Comparison of ENCODE assay signal across 13 mouse cellular contexts in genomic region chr16:38350361-38350855, GRCm38 (mm10). TPM values are rescaled to one million over a fixed set of nuclear protein-coding genes. Genes with fewer than 3 reads are reported as not detected.
A peak's percentile ranks its signal among the peaks of the same experiment; 100 is the strongest.
DNase-seq lines count a peak whose midpoint lies in the region; ATAC-seq and TF ChIP-seq lines count a peak whose summit lies in the region.
"Had no signal": no experiment of that assay in that cellular context is flagged by ENCODE, and none has a peak within 500 bp of the region (broad histone marks: within the 10 kb centered on the region; RNA-seq: fewer than 3 reads in every experiment).

No protein-coding gene starts in this region.

- TF ChIP-seq CTCF in liver, postnatal 0 days (IDR thresholded peaks at IDR 0.05; ENCODE audit: low read depth), result no peak

- H3K4me2 ChIP-seq in liver, postnatal 0 days (ENCODE audit: low read depth, low read length), result peak overlapping the region; percentile 44
- H3K4me2 ChIP-seq in stomach, embryonic 14.5 days (replicated peaks; ENCODE audit: low read depth, low read length), result no peak overlapping the region
- H3K4me2 ChIP-seq: hindbrain, embryonic 12.5 days had no signal

- ATAC-seq in erythroid progenitor cell, adult 5-6 weeks (replicated peaks; ENCODE audit: low FRiP score, poor library complexity, severe bottlenecking), result peak; percentile 61
- ATAC-seq in liver, postnatal 0 days, result no peak
- peak; percentile 43; the same call in 1 of the 2 replicates for ATAC-seq in stomach, embryonic 14.5 days (ENCODE audit: insufficient number of reproducible peaks, insufficient read depth, low FRiP score, low read depth)

- TF ChIP-seq EP300 in liver, postnatal 0 days (IDR thresholded peaks at IDR 0.05; ENCODE audit: low read depth), result peak; percentile 80; the same call in 1 of the 2 replicates

- 0 out of 2 replicates have a peak overlapping the region, but pooled peaks have one; percentile 2 for H3K9ac ChIP-seq in liver, postnatal 0 days (replicated peaks)
- H3K9ac ChIP-seq in stomach, embryonic 14.5 days (replicated peaks; ENCODE audit: low read depth, low read length), result no peak overlapping the region
- H3K9ac ChIP-seq: hindbrain, embryonic 12.5 days had no signal

- H3K27ac ChIP-seq in liver, postnatal 0 days (ENCODE audit: low read depth), result no peak overlapping the region
- no peak overlapping the region for H3K27ac ChIP-seq in stomach, embryonic 14.5 days (ENCODE audit: low read length)
- H3K27ac ChIP-seq: hindbrain, embryonic 12.5 days had no signal

- no peaks in the 10 kb centered on the region for H3K9me3 ChIP-seq in liver, postnatal 0 days (ENCODE audit: low read length)
- no peaks in the 10 kb centered on the region for H3K9me3 ChIP-seq in stomach, embryonic 14.5 days (ENCODE audit: control insufficient read depth, low read depth, low read length)
- H3K9me3 ChIP-seq: hindbrain, embryonic 12.5 days had no signal

- peaks cover 14% of the 10 kb centered on the region for H3K4me1 ChIP-seq in liver, postnatal 0 days (ENCODE audit: insufficient read depth)
- peaks cover 6% of the 10 kb centered on the region for H3K4me1 ChIP-seq in stomach, embryonic 14.5 days (ENCODE audit: control insufficient read depth, insufficient read depth, low read length)

- H3K36me3 ChIP-seq in liver, postnatal 0 days (replicated peaks; ENCODE audit: insufficient read depth, low read length), result peaks cover 37% of the 10 kb centered on the region
- H3K36me3 ChIP-seq in stomach, embryonic 14.5 days (ENCODE audit: control insufficient read depth, insufficient read depth, low read length), result peaks cover 15% of the 10 kb centered on the region

- intact Hi-C loops in heart, postnatal 10 days (cut with DNase I), result no loop called here

- 36% methylated on average over 7 of the region's 7 CpGs for WGBS in liver, postnatal 0 days (ENCODE audit: insufficient replicate concordance)
- 46% methylated on average over 7 of the region's 7 CpGs for WGBS in stomach, embryonic 14.5 days

- no peaks in the 10 kb centered on the region for H3K27me3 ChIP-seq in liver, postnatal 0 days (ENCODE audit: insufficient read depth, low read length)
- H3K27me3 ChIP-seq in stomach, embryonic 14.5 days (ENCODE audit: control insufficient read depth, insufficient read depth, low read length), result no peaks in the 10 kb centered on the region
- H3K27me3 ChIP-seq: hindbrain, embryonic 12.5 days had no signal

- no peak overlapping the region for H3K4me3 ChIP-seq in liver, postnatal 0 days (ENCODE audit: low read depth, low read length)
- H3K4me3 ChIP-seq in stomach, embryonic 14.5 days (ENCODE audit: low read depth, low read length), result no peak overlapping the region
- H3K4me3 ChIP-seq: hindbrain, embryonic 12.5 days; myocyte had no signal

- DNase-seq in heart, postnatal 10 days, result peak; percentile 85 to 87
- DNase-seq in liver, postnatal 0 days, result peak; percentile 10
- no peak for DNase-seq in thymus, postnatal 36 days
- no peak for DNase-seq in frontal cortex, postnatal 14 days (ENCODE audit: low spot score in 2 of 2)
- DNase-seq in right cerebral cortex, adult 2 months (ENCODE audit: low spot score in 2 of 2), result no peak
- no peak for DNase-seq in frontal cortex, postnatal 36 days (ENCODE audit: low spot score in 2 of 2)
- DNase-seq: kidney, postnatal 25 days; thymus, adult 2 months had no signal

RNA-seq across cellular contexts. Expression of gene Gm21987, which starts 3.6 kb away (rescaled TPM):
- not detected in 2 replicates for total RNA-seq in erythroid progenitor cell, adult 5-6 weeks (2015; ENCODE audit: low replicate concordance)
- not detected in 2 replicates for total RNA-seq in erythroid progenitor cell, adult 5-6 weeks (2017; ENCODE audit: low replicate concordance)
- total RNA-seq in heart, postnatal 10 days (2021), result not detected
- not detected in 2 replicates for polyA plus RNA-seq in liver, postnatal 0 days (2015; fragmentation: Nextera tagmentation; extraction: Ambion mirVana)
- polyA plus RNA-seq in stomach, embryonic 14.5 days (2014; fragmentation: Nextera tagmentation; extraction: Ambion mirVana), result not detected in 2 replicates
- polyA plus RNA-seq: hindbrain, embryonic 12.5 days; limb, embryonic 14.5 days; thymus, adult 2 months had no signal

RNA-seq across cellular contexts. Expression of gene Cox17, which starts 3.6 kb away (rescaled TPM):
- total RNA-seq in erythroid progenitor cell, adult 5-6 weeks (2015; ENCODE audit: low replicate concordance), result 157 and 170 TPM in 2 replicates
- 196 and 437 TPM in 2 replicates for total RNA-seq in erythroid progenitor cell, adult 5-6 weeks (2017; ENCODE audit: low replicate concordance)
- 100 to 1,000 TPM; 250 to 263 TPM for total RNA-seq in heart, postnatal 10 days (2021)
- polyA plus RNA-seq in liver, postnatal 0 days (2015; fragmentation: Nextera tagmentation; extraction: Ambion mirVana), result 274 and 276 TPM in 2 replicates
- 135 and 147 TPM in 2 replicates for polyA plus RNA-seq in stomach, embryonic 14.5 days (2014; fragmentation: Nextera tagmentation; extraction: Ambion mirVana)

RNA-seq across cellular contexts. Expression of gene Maats1, which starts 8.5 kb away (rescaled TPM):
- not detected in 2 replicates for total RNA-seq in erythroid progenitor cell, adult 5-6 weeks (2015; ENCODE audit: low replicate concordance)
- total RNA-seq in erythroid progenitor cell, adult 5-6 weeks (2017; ENCODE audit: low replicate concordance), result not detected in 2 replicates
- not detected for total RNA-seq in heart, postnatal 10 days (2021)
- polyA plus RNA-seq in liver, postnatal 0 days (2015; fragmentation: Nextera tagmentation; extraction: Ambion mirVana), result 0.04 TPM in 1 of 2 replicates, not detected in the other
- 0.18 TPM in 1 of 2 replicates, not detected in the other for polyA plus RNA-seq in stomach, embryonic 14.5 days (2014; fragmentation: Nextera tagmentation; extraction: Ambion mirVana)

RNA-seq across cellular contexts. Expression of gene Popdc2, which starts 11.6 kb away (rescaled TPM):
- total RNA-seq in erythroid progenitor cell, adult 5-6 weeks (2015; ENCODE audit: low replicate concordance), result 21.6 and 24.3 TPM in 2 replicates
- total RNA-seq in erythroid progenitor cell, adult 5-6 weeks (2017; ENCODE audit: low replicate concordance), result 18.8 and 23.0 TPM in 2 replicates
- 100 to 1,000 TPM; 675 to 721 TPM for total RNA-seq in heart, postnatal 10 days (2021)
- 10.8 and 12.6 TPM in 2 replicates for polyA plus RNA-seq in liver, postnatal 0 days (2015; fragmentation: Nextera tagmentation; extraction: Ambion mirVana)
- polyA plus RNA-seq in stomach, embryonic 14.5 days (2014; fragmentation: Nextera tagmentation; extraction: Ambion mirVana), result 5.4 and 5.7 TPM in 2 replicates

RNA-seq across cellular contexts. Expression of gene Nr1i2, which starts 55.8 kb away (rescaled TPM):
- total RNA-seq in erythroid progenitor cell, adult 5-6 weeks (2015; ENCODE audit: low replicate concordance), result not detected in 2 replicates
- not detected in 2 replicates for total RNA-seq in erythroid progenitor cell, adult 5-6 weeks (2017; ENCODE audit: low replicate concordance)
- total RNA-seq in heart, postnatal 10 days (2021), result not detected
- polyA plus RNA-seq in liver, postnatal 0 days (2015; fragmentation: Nextera tagmentation; extraction: Ambion mirVana), result 13.8 and 14.6 TPM in 2 replicates
- 2.6 and 4.1 TPM in 2 replicates for polyA plus RNA-seq in stomach, embryonic 14.5 days (2014; fragmentation: Nextera tagmentation; extraction: Ambion mirVana)
- polyA plus RNA-seq: hindbrain, embryonic 12.5 days; myocyte had no signal

Comparison
In these comparisons a context has a peak if more than half of its experiments do, and no peak if none do; other contexts are left out.
1. DNase-seq: peak in heart, postnatal 10 days (2 of 2) and liver, postnatal 0 days (single experiment); none in thymus, postnatal 36 days (0 of 2), frontal cortex, postnatal 14 days (0 of 2), right cerebral cortex, adult 2 months (0 of 2) and frontal cortex, postnatal 36 days (0 of 2).